Mouse (Mus musculus): ENCODE measurements around the gene Kdf1. TPM values are rescaled to one million over a fixed set of nuclear protein-coding genes. Genes with fewer than 3 reads are reported as not detected.

Gene Kdf1
- polyA plus RNA-seq (2014; fragmentation: Nextera tagmentation; extraction: Ambion mirVana): 0.89 and 1.7 TPM in 2 replicates

DNA sequence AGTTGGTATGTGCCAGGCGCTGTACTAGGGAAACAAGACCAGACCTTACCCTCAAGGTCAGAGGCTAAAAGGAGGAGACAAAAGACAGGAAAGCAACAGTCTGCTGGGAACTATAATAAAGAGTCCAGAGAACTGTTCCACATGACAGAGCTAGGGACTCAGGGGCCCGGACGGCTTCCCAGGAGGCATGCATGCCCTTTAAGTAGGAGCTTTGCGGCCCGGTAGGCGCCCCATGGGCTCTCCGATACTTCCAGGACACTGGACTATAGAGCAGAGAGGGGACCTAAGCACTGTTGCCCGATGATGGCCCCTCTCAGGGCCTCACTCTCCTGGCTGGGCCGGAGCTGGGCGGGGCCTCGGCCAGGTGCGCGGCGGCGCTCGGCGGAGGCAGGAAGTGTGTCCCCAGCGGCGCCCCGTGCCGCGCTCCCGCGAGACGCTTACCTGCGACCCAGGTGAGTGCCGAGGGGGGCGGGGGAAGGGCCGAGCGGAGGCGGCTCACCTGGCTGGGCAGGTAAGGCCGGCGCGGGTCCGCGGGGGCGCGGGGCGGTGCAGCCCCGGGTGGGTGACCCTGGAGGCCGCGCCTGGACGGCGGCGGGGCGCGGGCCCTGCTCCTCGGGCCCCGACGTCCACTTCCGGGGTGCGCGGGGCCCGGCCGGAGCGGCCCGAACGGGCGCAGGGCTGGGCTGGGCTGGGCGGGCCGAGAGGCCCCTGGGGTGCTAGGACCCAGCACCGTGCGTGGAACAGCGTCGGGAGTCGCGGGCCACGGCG, at the start of gene Kdf1:
TSS of gene Kdf1 (plus strand) at position 363 of the 768 bp plus-strand sequence.
- 6% methylated on average over 63 of the region's 69 CpGs for WGBS
- Histone ChIP-seq H3K4me2 (peak within 1 kb of the TSS; percentile 75), H3K27ac (ENCODE audit: low read depth, low read length) (no peak within 1 kb of the TSS), H3K36me3 (ENCODE audit: control insufficient read depth, insufficient read depth, low read length) (no peaks in the 10 kb centered on the region), H3K4me3 (ENCODE audit: low read depth, low read length) (peak within 1 kb of the TSS; percentile 57), H3K27me3 (replicated peaks; ENCODE audit: control insufficient read depth, insufficient read depth, low read length) (peaks cover 51% of the 10 kb centered on the region), H3K4me1 (replicated peaks; ENCODE audit: control insufficient read depth, insufficient read depth, low read length) (peaks cover 7% of the 10 kb centered on the region), H3K9ac (ENCODE audit: low read depth, low read length) (peak within 1 kb of the TSS; percentile 49; the same call in 1 of the 2 replicates), H3K9me3 (ENCODE audit: control insufficient read depth, low read length) (no peaks in the 10 kb centered on the region)
- ATAC-seq (replicated peaks; ENCODE audit: low FRiP score): no peak
- no peak for DNase-seq (ENCODE audit: low spot score)

DNA sequence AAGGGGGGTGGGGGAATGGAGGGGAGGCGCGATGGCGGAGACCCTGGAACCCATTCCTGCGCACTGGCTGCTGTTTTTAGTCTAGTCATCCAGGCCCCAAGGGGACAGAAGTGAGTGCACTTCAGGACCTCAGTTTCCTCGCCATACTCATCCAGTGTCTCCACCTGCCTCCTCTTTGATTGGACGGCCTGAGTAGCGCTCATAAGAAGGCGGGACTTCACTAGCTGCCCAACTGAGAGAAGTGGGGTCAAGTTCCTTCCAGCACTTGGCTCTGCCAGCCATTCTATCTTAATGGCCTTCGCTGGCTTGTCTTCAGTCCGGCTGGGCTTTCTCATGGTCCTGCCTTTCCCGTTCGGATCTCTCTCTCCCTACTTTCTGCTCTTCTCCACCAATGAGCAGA, 49.6 kb upstream of the Kdf1 start:
- no peak overlapping the region for H3K4me3 ChIP-seq (ENCODE audit: low read depth, low read length)
- H3K9ac ChIP-seq (ENCODE audit: low read depth, low read length): no peak overlapping the region
- peak overlapping the region; percentile 69 for H3K4me2 ChIP-seq
- 24% methylated on average over 12 of the region's 12 CpGs for WGBS
- ATAC-seq (replicated peaks; ENCODE audit: low FRiP score) (no peak), DNase-seq (ENCODE audit: low spot score) (no peak)
- H3K27me3 ChIP-seq (replicated peaks; ENCODE audit: control insufficient read depth, insufficient read depth, low read length): peaks cover 14% of the 10 kb centered on the region
- no peak overlapping the region for H3K27ac ChIP-seq (ENCODE audit: low read depth, low read length)
- peaks cover 4% of the 10 kb centered on the region; the same call in 1 of the 2 replicates for H3K9me3 ChIP-seq (ENCODE audit: control insufficient read depth, low read length)
- no peaks in the 10 kb centered on the region for H3K36me3 ChIP-seq (ENCODE audit: control insufficient read depth, insufficient read depth, low read length)
- H3K4me1 ChIP-seq (replicated peaks; ENCODE audit: control insufficient read depth, insufficient read depth, low read length): peaks cover 6% of the 10 kb centered on the region; the same call in 1 of the 2 replicates

DNA sequence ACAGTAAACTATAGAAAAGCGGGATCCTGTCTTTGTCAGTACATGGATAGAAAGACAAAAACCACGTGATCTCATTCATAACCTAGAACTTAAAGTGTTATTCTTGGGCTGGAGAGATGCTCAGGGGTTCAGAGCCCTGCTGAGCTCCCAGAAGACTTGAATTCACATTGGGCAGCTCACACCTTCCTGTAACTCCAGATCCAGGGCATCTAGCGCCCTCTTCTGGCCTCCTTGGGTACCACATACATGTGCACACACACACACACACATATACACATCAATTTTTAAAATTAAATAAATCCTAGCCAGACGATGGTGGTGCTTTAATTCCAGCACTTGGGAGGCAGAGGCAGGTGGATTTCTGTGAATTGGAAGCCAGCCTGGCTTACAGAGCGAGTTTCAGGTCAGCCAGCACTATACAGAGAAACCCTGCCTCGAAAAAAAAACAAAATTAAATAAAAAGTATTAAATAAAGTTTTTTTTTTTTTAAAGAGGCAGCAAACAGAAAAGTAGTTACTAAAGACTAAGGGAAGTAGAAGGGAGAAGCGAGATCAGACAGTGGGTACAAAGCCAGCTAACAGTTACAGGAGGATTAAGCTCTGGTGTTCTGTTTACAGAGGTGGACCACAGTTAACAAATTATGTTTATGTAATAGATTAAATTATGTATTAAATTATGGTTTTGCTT, 47.5 kb upstream of the Kdf1 start:
- Histone ChIP-seq H3K27ac (ENCODE audit: low read depth, low read length) (no peak overlapping the region), H3K4me2 (no peak overlapping the region), H3K9ac (ENCODE audit: low read depth, low read length) (no peak overlapping the region), H3K4me3 (ENCODE audit: low read depth, low read length) (no peak overlapping the region), H3K4me1 (replicated peaks; ENCODE audit: control insufficient read depth, insufficient read depth, low read length) (peaks cover 6% of the 10 kb centered on the region; the same call in 1 of the 2 replicates), H3K9me3 (ENCODE audit: control insufficient read depth, low read length) (peaks cover 4% of the 10 kb centered on the region; the same call in 1 of the 2 replicates), H3K36me3 (ENCODE audit: control insufficient read depth, insufficient read depth, low read length) (no peaks in the 10 kb centered on the region), H3K27me3 (replicated peaks; ENCODE audit: control insufficient read depth, insufficient read depth, low read length) (peaks cover 20% of the 10 kb centered on the region)
- WGBS: 77% methylated on average over 7 of the region's 7 CpGs
- DNase-seq (ENCODE audit: low spot score) (no peak), ATAC-seq (replicated peaks; ENCODE audit: low FRiP score) (no peak)

DNA sequence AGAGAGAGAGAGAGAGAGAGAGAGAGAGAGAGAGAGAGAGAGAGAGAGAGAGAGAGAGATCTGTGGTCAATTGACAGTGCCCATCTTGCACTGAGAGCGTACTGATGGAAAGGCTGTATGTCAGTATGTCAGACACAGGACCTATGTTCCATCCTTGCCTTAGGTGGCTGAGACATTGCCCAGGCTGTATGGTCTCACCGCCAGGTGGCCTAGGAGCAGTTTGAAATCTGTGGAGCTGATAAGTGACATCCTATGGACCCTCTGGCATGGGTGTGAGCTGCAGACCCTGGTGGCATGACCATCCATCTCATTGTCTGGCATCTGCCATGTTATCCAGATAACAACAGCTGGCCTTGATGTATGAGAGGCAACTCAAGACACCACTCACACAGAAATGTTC, 44.9 kb upstream of the Kdf1 start:
- Histone ChIP-seq H3K9ac (ENCODE audit: low read depth, low read length) (no peak overlapping the region), H3K4me1 (replicated peaks; ENCODE audit: control insufficient read depth, insufficient read depth, low read length) (peaks cover 3% of the 10 kb centered on the region; the same call in 1 of the 2 replicates), H3K4me3 (ENCODE audit: low read depth, low read length) (no peak overlapping the region), H3K9me3 (ENCODE audit: control insufficient read depth, low read length) (peaks cover 4% of the 10 kb centered on the region; the same call in 1 of the 2 replicates), H3K27ac (ENCODE audit: low read depth, low read length) (no peak overlapping the region), H3K4me2 (no peak overlapping the region), H3K36me3 (ENCODE audit: control insufficient read depth, insufficient read depth, low read length) (no peaks in the 10 kb centered on the region), H3K27me3 (replicated peaks; ENCODE audit: control insufficient read depth, insufficient read depth, low read length) (peaks cover 30% of the 10 kb centered on the region)
- 37% methylated on average over 2 of the region's 2 CpGs for WGBS
- ATAC-seq (replicated peaks; ENCODE audit: low FRiP score) (no peak), DNase-seq (ENCODE audit: low spot score) (no peak)

- DNase-seq (ENCODE audit: low spot score): peak; percentile 96
- WGBS: 4% methylated on average over 29 of the region's 29 CpGs
- no peaks in the 10 kb centered on the region for H3K9me3 ChIP-seq (ENCODE audit: control insufficient read depth, low read length)
- peaks cover 11% of the 10 kb centered on the region for H3K4me1 ChIP-seq (replicated peaks; ENCODE audit: control insufficient read depth, insufficient read depth, low read length)
- no peaks in the 10 kb centered on the region for H3K36me3 ChIP-seq (ENCODE audit: control insufficient read depth, insufficient read depth, low read length)
- H3K27me3 ChIP-seq (replicated peaks; ENCODE audit: control insufficient read depth, insufficient read depth, low read length): peaks cover 63% of the 10 kb centered on the region
- peak; percentile 99 for ATAC-seq (replicated peaks; ENCODE audit: low FRiP score)
- H3K4me3 ChIP-seq (ENCODE audit: low read depth, low read length): peak within 1 kb of the TSS; percentile 49
- H3K9ac ChIP-seq (ENCODE audit: low read depth, low read length): peak within 1 kb of the TSS; percentile 40; the same call in 1 of the 2 replicates
- no peak within 1 kb of the TSS for H3K27ac ChIP-seq (ENCODE audit: low read depth, low read length)
- H3K4me2 ChIP-seq: peak within 1 kb of the TSS; percentile 77
Observed at GRCm38 (mm10) chr4:133479458-133480184, 39.1 kb upstream of the Kdf1 start, which contains the start of gene Tent5b. Gene Tent5b (plus strand): TSS chr4:133480132.

- no peaks in the 10 kb centered on the region for H3K9me3 ChIP-seq (ENCODE audit: control insufficient read depth, low read length)
- H3K36me3 ChIP-seq (ENCODE audit: control insufficient read depth, insufficient read depth, low read length): no peaks in the 10 kb centered on the region
- H3K4me3 ChIP-seq (ENCODE audit: low read depth, low read length): peak overlapping the region; percentile 49
- ATAC-seq (replicated peaks; ENCODE audit: low FRiP score) (no peak), DNase-seq (ENCODE audit: low spot score) (no peak)
- H3K4me1 ChIP-seq (replicated peaks; ENCODE audit: control insufficient read depth, insufficient read depth, low read length): peaks cover 12% of the 10 kb centered on the region
- H3K9ac ChIP-seq (ENCODE audit: low read depth, low read length): peak overlapping the region; percentile 40; the same call in 1 of the 2 replicates
- WGBS: 7% methylated on average over 34 of the region's 34 CpGs
- no peak overlapping the region for H3K27ac ChIP-seq (ENCODE audit: low read depth, low read length)
- peaks cover 65% of the 10 kb centered on the region for H3K27me3 ChIP-seq (replicated peaks; ENCODE audit: control insufficient read depth, insufficient read depth, low read length)
- peak overlapping the region; percentile 77 for H3K4me2 ChIP-seq
Observed at GRCm38 (mm10) chr4:133480185-133480537, 38.6 kb upstream of the Kdf1 start.

GRCm38 (mm10) chr4:133480754-133481153, 38.0 kb upstream of the Kdf1 start:
- Histone ChIP-seq H3K4me1 (replicated peaks; ENCODE audit: control insufficient read depth, insufficient read depth, low read length) (peaks cover 12% of the 10 kb centered on the region), H3K27ac (ENCODE audit: low read depth, low read length) (no peak overlapping the region), H3K4me3 (ENCODE audit: low read depth, low read length) (peak overlapping the region; percentile 49), H3K9ac (ENCODE audit: low read depth, low read length) (no peak overlapping the region), H3K4me2 (peak overlapping the region; percentile 77), H3K36me3 (ENCODE audit: control insufficient read depth, insufficient read depth, low read length) (no peaks in the 10 kb centered on the region), H3K9me3 (ENCODE audit: control insufficient read depth, low read length) (no peaks in the 10 kb centered on the region), H3K27me3 (replicated peaks; ENCODE audit: control insufficient read depth, insufficient read depth, low read length) (peaks cover 67% of the 10 kb centered on the region)
- DNase-seq (ENCODE audit: low spot score) (no peak), ATAC-seq (replicated peaks; ENCODE audit: low FRiP score) (no peak)
- WGBS: 41% methylated on average over 6 of the region's 6 CpGs

DNA sequence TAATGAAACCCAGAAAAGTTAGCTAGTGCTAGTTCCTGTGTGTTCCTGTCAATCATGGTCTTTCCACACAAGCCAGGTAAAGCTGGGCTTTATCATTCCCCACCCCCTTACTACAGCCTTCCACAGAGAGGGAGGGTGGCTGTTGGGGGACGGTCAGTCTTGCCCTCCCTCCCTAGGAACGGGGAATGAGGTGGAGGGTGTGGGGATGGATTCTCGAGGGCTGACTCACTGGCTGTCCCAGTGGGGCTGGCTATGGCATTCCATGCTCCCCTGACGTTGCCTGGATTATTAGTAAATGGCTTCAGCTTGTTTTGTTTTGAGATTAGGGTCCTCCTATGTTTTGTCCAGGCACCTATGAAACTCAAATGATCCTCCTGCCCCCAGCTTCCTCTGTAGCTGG, 37.3 kb upstream of the Kdf1 start:
- Histone ChIP-seq H3K4me2 (no peak overlapping the region), H3K36me3 (ENCODE audit: control insufficient read depth, insufficient read depth, low read length) (no peaks in the 10 kb centered on the region), H3K9me3 (ENCODE audit: control insufficient read depth, low read length) (no peaks in the 10 kb centered on the region), H3K27ac (ENCODE audit: low read depth, low read length) (no peak overlapping the region), H3K4me3 (ENCODE audit: low read depth, low read length) (no peak overlapping the region), H3K27me3 (replicated peaks; ENCODE audit: control insufficient read depth, insufficient read depth, low read length) (peaks cover 72% of the 10 kb centered on the region), H3K4me1 (replicated peaks; ENCODE audit: control insufficient read depth, insufficient read depth, low read length) (peaks cover 12% of the 10 kb centered on the region), H3K9ac (ENCODE audit: low read depth, low read length) (no peak overlapping the region)
- WGBS: 35% methylated on average over 4 of the region's 4 CpGs
- DNase-seq (ENCODE audit: low spot score): no peak
- ATAC-seq (replicated peaks; ENCODE audit: low FRiP score): no peak
